Mouse (Mus musculus) layer of hippocampus, postnatal 25 days (tissue): Measurements from ENCODE around the gene Foxr1. TPM values are rescaled to one million over a fixed set of nuclear protein-coding genes. Genes with fewer than 3 reads are reported as not detected.
"Not testable (repeated sequence)": the region's sequence is repeated elsewhere in the genome, so short reads cannot be mapped to it uniquely, and the experiment has no call there.

Experiments used
- DNase-seq, 2 experiments: peaks; one replicate each; pipeline ENCODE4 v3.0.0; 2022; ENCODE audit warnings: mixed read lengths in 2 of 2, low spot score in 1 of 2; ENCODE audit errors: extremely low spot score in 1 of 2
- total RNA-seq, 2 experiments: library from RNA; stranded (reverse); gene quantifications; 2 replicates each; pipeline ENCODE4 v1.2.3; 2021

Gene Foxr1
- total RNA-seq, 2 experiments from 2014 or later, result not detected

DNA sequence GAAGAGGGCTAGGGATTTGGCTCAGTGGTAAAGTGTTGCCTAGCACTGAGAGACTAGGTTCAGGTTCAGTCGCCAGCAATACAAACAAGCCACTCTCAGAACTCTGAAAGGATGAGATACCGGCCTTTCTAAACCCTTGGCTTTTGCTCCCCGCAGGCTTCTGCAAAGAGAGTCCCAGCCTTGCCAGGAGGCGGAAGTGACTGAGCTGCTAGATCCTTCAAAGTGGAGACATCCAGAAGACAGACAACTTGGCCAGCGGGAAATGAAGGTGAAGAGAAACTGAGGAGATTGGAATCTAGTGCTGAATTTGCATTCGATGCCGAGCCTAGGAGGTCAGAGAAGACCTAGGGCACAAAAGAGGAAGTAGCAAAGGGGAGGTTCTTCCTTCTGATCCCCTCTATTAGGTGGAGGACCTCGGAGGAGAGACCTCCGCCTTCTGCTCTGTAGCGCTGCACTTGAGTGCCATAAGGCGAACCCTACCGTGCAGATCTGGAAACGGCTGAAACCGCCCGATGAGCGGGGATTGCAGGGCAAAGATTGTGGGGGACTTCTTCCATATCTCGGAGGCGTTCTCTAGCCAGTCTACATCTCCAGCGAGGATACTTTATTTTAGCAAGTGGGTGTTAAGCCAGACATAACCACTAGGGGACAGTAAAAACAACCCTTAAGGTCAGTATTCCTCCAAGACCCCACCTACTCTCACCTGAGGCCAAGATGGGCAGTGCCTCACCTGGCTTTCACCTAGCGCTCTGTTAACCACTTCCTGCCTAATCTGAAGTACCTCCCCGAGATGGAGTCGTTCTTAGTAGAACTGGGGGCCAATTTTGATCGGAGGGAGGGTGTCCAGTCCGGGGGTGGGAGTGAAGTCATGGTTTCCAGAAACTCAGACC, 36.6 kb upstream of the Foxr1 start:
- no peak for DNase-seq

DNA sequence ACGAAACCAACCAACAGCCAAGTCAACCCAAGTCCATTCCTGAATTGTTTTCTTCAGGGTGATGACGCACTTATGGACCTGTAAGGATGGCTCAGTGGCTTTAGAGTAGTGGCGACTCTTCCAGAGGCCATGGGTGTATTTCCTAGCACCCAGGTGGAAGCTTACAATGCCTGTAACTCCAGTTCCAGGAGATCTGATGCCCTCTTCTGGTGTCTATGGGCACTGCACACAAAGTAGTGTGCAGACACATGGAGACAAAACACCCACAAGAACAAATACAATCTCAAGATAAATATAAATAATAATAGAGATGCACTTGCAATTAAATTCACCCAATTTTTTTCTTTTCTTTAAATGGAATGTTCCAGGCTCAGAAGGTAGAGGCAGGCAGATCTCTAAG, 35.0 kb upstream of the Foxr1 start:
- DNase-seq, result no peak

DNA sequence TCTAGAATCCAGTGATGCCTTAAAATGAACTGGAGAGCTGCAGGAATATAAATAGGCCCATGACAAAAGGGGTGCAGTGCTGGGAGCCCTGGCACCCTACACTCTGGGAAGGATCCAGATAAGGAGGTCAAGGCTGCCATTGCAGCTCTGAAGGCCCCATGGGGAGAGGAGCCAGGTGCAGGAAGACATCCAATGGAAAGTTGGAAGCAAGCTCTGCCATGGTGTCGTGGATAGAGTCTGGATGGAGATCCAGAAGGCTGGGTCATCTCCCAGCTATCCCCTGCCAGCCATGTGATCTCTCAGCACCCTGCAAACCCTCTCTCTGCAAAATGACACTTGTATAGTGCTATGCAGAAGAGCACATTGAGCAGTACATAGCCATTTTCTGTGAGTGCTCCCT, 33.4 kb upstream of the Foxr1 start:
- DNase-seq, result no peak

DNA sequence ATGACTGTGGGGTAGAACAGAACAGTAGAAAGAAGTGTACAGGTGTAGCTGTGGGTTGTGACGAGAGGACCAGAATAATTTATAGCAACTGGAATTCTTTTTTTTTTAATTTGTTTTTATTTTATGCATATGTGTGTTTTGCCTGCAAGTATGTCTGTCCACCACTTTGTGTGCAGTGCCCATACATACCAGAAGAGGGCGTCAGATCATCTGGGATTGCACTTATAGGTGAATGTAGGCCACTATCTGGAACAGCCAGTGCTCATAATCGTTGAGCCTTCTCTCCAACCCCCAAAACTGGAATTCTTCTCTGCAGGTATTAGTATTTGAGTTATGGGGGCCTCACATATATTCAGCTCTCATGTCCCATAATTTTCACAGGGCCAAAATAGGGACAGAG, 32.2 kb upstream of the Foxr1 start:
- DNase-seq, result no peak

DNA sequence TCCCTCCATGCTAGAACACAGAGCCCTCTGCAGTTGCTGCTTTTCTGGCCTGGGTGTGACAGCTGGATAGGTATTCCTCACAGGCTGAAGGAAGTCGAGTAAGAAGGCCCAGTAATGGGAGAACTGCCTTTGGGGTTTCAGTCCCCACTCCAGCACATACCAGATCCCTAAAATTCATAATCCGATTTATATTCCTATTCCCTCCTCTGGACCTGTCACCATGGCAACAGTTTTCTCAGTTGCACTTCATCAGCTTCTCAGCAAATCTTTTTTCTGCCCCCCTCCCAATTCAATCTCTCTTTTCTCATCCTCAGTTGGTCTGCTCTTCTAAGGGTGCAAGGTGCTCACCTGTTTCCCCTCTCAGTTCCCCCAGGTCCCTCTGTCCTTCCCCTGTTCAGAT, 27.9 kb upstream of the Foxr1 start:
- DNase-seq, result no peak

DNA sequence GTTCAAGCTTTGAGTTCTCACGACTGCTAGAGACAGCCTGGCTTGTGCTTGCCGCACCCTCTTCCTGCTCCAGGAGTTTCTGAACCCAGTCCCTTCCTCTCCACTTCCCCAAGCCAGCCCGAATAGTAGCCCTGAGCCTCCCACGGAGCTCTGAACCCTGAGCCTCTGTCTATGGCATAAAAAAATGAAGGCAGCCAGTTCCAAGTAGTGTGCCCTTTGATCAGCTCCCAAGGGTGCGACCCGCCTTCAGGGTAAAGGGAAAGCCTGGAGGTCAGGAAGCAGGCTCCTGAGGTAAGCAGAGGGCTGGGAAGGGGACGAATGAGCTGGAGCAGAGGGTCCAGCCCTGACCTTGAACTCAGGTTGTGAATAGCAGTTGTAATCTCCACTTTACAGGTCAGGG, 27.3 kb upstream of the Foxr1 start:
- DNase-seq, result no peak

DNA sequence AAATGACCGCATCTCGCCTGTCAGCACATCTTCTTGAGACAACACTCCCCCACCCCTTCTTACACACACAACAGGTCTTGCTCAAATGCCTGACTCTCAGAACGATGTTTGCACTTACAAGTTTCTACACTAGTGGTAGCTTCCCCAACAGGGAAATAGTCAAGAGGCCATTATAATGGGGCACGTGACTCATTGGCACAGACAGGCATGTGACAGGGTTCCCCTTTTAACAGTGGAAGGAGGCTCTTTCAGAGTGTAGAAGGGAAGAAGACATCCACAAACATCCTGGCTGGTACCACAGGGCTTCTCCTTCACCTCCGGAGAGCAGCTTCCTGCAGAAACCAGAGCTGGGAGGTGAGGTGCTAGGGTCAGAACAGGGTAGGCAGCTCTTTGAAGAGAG, 21.0 kb upstream of the Foxr1 start:
- DNase-seq, result no peak

DNA sequence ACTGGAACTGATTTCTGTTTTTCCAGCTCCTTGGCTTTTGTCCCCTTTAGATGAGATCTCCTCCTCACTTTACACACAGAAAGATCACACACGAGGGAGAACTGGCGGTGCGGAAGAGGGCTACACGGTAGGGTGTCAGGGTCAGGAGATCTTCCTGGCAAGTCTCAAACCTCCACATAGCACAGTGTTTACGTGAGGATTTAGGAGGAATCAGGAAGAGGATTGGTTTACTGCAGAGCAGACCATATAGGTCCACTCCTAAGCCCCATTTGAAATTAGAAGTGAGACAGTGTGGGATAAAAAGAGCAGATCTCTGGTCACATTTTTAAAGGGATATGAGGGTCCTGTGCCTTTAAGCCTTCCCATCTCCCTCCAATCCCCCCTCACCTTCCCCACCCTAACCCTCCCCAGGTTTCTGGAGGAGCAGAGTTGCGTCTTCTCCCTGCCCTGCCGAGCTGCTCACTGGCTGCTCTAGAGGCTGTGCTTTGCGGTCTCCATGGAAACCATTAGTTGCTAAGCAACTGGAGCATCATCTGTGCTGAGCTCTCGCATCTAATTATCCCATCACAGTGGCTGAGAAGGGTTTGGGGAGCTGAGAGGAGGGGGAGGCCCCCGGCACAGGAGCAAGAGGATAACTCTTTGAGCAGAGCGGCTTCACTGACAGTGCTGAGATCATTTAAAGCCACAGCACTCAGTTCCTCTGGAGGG, 16.3 kb upstream of the Foxr1 start:
- DNase-seq, result peak; percentile 54 to 73

DNA sequence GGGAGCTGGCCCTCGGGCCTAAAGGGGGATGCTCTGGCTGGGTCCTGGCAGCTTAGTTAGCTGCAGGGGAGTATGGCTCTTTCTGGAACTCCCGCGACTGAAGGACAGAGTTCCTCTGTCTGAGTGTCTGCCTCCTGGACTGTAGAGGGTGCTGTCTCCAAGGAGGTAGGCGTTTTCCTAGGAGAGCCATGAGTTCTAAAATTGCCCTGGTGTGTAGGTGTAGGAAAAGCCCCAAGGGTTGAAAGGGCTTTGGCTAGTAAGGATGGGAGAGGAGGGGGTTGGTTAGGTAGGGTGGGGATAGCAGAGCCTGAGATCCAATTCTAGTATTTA, 13.9 kb upstream of the Foxr1 start, which contains the start of gene Upk2:
Gene Upk2 (minus strand): TSS at position 86 of the 330 bp plus-strand sequence.
- DNase-seq, result no peak

DNA sequence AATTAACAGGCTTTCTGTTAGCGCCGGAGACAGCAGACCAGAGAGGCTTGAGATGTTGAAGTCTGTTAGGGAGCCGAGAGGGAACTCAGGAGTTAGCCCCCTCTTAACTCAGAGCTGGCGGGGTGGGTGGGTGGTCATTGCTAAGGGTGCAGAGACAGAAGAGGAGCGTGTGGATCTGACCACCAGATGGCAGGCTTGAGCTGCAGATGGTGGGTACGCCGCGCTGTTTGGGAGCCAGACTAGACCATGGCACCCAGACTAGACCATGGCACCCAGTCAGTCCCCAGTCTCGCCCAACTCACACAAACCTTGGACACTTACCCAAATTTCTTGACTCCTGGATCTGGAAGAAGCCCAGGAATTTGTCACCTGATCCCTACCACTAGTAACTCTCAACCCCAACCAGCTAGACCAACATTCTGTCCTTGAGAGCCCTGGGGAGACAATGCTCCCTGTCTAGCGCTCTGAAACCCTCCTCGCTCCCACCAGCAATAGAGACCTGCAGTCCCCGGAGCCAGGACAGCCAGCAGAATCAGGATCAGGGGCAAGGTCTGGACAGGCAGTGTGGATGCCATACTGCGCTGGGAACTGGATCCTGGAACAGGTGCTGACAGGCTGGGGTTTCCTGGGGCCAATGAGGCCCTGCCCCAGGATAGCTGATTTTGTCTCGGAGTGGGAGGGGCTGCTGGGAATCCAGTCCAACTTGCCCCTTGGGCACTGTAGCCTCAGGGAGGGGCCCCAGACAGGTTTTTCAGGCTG, 13.4 kb upstream of the Foxr1 start:
- DNase-seq, result peak; percentile 85 to 98

DNA sequence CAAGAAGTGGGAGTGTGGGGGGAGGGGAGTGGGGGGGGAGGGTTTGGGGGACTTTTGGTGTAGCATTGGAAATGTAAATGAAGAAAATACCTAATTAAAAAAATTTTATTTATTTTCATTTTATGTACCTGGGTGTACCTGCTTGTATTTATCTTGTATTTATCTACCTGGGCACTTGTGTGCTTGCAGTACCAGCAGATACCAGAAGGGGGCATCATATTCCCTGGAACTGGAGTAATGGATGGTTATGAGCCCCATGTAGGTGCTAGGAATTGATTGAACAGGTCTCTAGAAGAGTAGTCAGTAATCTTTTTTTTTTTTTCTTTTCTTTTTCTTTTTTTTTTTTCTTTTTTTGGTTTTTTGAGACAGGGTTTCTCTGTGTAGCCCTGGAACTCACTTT, 9.5 kb upstream of the Foxr1 start:
- no peak for DNase-seq

DNA sequence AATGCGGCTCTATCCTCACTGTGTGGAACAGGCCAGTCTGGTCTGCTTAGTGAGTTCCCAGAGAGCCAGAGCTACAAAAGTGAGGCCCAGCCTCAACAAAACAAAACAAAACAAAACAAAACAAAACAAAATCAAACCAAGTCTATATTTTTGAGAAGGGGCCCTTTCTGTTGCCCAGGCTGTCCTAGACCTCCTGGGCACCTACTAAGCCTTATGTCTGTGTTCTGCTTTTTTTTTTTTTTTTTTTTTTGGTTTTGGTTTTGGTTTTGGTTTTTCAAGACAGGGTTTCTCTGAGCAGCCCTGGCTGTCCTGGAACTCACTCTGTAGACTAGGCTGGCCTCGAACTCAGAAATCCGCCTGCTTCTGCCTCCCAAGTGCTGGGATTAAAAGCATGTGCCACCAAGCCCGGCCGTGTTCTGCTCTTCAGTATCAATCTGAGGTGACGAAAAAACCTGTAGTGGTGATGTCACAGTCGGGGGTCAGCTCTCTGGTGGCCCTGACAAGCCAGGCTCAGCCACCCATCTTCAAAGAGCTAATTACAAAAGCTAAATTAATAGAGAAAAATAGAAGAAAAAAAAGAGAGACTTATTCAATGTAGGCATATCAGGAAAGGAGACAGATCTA, 3.6 kb upstream of the Foxr1 start:
- not testable (repeated sequence) for DNase-seq

DNA sequence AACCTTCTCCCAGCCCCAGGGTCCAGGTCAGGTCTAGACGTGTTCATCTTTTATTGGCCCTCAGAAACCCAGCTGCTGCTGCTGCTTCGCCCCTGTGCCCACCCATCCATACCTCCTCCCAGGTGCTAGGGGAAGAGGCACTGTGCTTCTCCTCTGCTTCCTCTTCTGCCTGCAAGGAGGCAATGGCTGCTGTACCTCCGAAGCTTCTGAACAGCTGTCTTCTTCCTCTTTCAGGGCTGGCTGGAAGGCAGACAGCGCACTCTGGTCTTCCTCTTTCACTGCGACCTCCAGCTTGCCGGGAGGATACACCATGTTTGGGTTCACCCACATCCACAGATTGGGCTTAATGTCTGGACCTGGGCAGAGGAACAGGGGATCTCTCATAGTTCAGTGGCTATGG, 5.2 kb downstream of the Foxr1 start:
- no peak for DNase-seq

DNA sequence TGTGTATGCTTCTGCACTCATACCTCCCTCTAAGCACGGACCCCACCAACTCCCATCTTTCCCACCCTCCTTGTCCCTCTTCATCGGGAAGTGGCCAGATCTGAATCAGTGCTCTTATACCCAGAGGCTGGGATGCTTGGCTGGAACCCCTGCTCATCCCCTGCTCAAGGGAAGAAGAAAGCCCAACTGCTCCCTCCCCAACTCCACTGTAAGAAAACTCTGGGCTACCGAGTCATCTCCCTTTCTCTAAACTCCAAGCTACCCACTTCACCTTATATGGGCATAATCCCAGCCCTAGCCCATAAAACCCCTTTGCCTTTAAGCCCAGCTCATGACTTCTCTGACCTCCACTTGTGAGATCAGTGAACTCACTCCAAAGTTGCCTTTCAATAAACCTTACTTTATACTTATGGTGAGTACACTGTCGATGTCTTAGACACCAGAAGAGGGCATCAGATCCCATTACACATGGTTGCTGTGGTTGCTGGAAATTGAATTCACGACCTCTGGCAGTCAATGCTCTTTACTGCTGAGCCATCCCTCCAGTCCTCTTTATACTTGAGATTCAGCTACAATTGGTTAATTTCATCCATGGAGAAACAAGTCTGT, 8.3 kb downstream of the Foxr1 start:
- no peak for DNase-seq

DNA sequence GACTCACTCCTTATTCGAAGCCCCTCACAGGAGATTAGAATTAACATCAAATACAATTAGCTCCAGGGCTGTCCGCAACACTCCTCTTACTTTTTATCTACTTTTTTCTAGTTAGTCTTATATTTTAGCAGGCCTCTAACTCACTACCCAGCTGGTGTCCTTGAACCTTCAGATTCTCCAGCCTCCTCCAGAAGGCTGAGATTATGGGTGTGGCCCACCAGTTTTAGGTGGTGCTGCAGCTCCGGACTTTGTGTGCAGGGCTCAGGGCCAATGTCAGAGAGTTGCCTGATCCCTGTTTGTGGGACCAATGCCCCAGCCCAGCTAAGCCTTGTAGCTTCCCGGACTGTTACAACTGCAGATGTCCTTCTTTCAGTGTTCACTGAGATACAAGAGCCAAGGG, 17.4 kb downstream of the Foxr1 start:
- DNase-seq, result no peak

DNA sequence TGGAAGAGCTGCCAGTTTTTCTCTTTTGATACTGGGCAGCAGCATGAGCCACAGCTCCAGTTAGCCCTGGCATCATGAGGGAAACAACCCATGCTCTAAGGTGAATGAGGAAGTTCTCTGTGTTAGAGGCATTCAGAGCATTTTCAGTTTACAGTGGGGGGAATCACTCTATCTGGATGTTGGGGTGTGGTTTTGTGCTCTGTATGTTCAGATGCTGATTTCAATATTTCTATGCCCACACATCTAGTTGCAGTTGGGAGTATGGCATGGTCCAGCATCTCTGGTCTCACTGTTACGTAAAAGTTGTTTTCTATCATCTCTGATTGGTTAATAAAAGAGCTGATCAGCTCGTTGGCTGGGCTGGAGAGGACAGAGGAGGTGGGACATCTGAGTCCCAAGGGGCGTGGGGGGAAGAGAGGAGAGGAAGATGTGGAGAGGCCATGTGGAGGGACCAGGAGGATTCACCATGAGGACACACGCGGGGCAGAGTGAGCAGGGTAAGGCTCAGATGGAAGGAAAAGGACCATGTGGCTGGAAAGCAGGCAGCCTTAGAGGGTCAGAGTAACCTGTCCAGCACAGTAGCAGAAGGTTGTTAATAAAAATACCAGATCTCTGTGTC, 20.5 kb downstream of the Foxr1 start:
- DNase-seq, result no peak

DNA sequence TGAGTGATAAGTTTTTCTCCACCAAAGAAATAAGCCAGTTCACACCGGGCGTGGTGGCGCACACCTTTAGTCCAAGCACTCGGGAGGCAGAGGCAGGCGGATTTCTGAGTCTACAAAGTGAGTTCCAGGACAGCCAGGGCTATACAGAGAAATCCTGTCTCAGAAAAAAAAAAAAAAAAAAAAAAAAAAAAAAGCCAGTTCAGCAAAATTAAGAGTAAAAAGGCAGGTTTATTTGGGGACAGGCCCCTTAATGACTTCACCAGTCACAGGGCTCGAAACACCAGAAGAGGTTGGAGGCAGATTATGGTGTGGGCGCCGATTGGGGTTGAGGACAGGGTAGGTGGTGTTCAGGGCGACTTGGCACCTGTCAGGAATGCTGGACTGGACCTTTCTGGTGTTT, 21.2 kb downstream of the Foxr1 start:
- not testable (repeated sequence) for DNase-seq

DNA sequence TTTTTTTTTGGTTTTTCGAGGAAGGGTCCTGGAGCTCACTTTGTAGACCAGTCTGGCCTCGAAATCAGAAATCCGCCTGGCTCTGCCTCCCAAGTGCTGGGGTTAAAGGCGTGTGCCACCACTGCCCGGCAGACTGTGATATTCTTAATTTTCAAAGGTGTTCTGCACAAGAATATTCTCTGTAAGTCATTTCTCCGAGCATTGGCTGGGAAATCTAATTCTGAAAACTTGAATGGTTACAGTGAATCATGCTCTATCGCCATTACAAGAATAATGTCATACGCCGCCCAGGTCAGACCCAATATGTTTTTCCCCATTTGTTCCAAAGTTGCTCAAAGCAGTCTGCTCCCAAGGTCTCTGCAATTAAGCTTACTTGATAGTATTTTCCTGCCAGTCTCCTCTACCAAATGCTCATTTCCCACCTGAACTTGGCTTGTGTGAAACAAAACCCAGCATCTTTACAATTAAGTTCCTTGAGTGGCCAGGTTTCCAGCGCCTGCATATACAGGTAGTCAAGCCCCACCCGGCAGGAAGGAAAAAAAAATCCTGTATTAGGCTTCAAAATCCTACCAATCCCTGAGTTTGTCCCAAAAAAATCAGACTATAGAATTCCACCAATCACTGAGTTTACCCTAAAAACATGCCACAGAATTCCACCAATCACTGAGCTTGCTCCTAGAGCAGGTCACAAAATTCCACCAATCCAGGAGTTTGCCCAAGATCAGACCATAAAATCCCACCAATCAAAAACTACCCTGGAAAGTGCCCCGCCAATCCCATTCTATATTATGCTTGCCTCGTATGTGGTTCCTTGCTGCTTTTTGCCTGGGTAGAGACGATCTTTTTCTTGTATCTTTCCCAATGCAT, 22.2 kb downstream of the Foxr1 start, which contains the start of gene Ccdc84:
Gene Ccdc84 (minus strand): TSS at position 51 of the 867 bp plus-strand sequence.
- no peak for DNase-seq

DNA sequence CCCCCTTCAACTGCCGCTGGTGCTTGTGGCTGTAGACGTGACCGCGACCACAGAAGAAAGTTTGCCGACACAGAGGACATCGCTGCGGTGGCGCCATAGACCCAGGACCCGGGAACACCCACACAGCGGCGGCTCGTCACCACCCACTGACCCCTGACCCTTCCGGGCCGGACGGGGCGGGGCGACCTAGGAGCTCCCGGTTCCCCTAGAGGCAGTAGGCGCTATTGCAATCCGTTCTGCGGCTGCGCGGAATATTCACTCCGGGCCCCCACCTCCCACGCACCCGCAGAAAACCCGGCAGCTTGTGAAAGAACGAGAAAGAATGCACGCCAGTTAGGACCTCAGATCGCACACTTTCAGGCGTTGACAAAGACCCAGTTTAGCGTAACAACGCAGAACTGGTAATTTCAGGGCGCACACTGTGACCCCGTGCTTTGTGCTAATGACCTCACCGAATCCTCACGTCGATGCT, 23.0 kb downstream of the Foxr1 start:
- DNase-seq, result peak; percentile 90 to 96
